Mouse (Mus musculus): ENCODE data around the gene Psmd4.

DNA sequence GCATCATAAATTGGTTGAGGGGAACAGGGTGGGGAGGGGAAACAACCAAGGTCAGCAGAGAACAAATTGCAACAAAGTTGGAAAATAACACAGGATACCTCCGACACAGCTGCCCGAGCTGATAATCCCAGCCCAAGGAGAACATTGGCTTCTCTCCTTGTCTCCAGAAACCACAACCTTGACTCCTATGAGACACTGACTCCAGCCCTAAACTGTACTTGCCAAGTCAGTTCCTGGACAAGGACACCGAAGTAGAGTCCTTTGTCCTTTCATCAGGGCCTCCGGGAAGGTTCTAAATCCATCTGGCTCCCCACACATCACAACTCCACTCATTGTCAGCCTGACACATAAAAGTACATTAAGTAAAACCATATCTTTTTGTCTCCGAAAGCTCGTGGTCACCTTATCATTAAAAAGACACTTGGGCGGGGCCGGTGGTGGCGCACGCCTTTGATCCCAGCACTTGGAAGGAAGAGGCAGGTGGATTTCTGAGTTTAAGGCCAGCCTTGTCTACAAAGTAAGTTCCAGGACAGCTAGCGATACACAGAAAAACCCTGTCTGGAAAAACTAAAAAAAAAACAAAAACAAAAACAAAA is 4.1 kb upstream of the Psmd4 start:
- TF ChIP-seq POLR2A (IDR thresholded peaks at IDR 0.05; ENCODE audit: insufficient read length, low read depth) (no peak), TCF3 (IDR thresholded peaks at IDR 0.05; ENCODE audit: insufficient read length, low read depth) (no peak), SRF (IDR thresholded peaks at IDR 0.05; ENCODE audit: control insufficient read depth, insufficient read length, low read depth) (no peak), MAX (IDR thresholded peaks at IDR 0.05; ENCODE audit: low read depth) (no peak), TCF12 (IDR thresholded peaks at IDR 0.05; ENCODE audit: insufficient read depth, poor library complexity, severe bottlenecking) (no peak), MYOD1 (IDR thresholded peaks at IDR 0.05; ENCODE audit: control insufficient read depth in 1 of 3, insufficient read length in 2 of 3, low read depth in 2 of 3) (no peak), POLR2AphosphoS2 (IDR thresholded peaks at IDR 0.05; ENCODE audit: insufficient read length, low read depth) (no peak), USF1 (IDR thresholded peaks at IDR 0.05; ENCODE audit: low read depth) (no peak), E2F4 (IDR thresholded peaks at IDR 0.05; ENCODE audit: insufficient read depth) (no peak), MYOG (IDR thresholded peaks at IDR 0.05; ENCODE audit: control insufficient read depth in 1 of 3, insufficient read depth in 1 of 3, insufficient read length in 2 of 3, low read depth in 2 of 3) (no peak), CEBPB (IDR thresholded peaks at IDR 0.05; ENCODE audit: insufficient read depth, poor library complexity, severe bottlenecking) (no peak)
